Mouse (Mus musculus) bone marrow macrophage, adult 2 months (primary cell): ENCODE data around the gene Cldn5.

Source experiments
- CTCF ChIP-seq: IDR thresholded peaks from 2 replicates; pipeline ENCODE4 v1.5.1; 2012; ENCODE audit warnings: low read depth, mild to moderate bottlenecking, low read length, moderate library complexity
- POLR2A ChIP-seq: IDR thresholded peaks from 2 replicates; pipeline ENCODE4 v1.6.1; 2012; ENCODE audit warnings: mild to moderate bottlenecking, low read depth, low read length, borderline replicate concordance

GRCm38 (mm10) chr16:18773936-18774335 is 2.7 kb upstream of the Cldn5 start:
- TF ChIP-seq CTCF (no peak), POLR2A (no peak)
